Mouse (Mus musculus): ENCODE results near the gene Kcnma1. TPM values are rescaled to one million over a fixed set of nuclear protein-coding genes. Genes with fewer than 3 reads are reported as not detected.

The Kcnma1 gene
- total RNA-seq, 2 experiments from 2014 or later = 194 to 195 TPM

- intact Hi-C loops (cut with DNase I) = no loop called here
- no peak for DNase-seq (ENCODE audit: extremely low spot score in 1 of 2, low spot score in 2 of 2)
These were observed 396.2 kb downstream of the Kcnma1 start for GRCm38 (mm10) chr14:23618081-23618480.

GRCm38 (mm10) chr14:23610054-23610453, 404.2 kb downstream of the Kcnma1 start:
- Histone ChIP-seq H3K4me3 (no peak overlapping the region), H3K27ac (peak overlapping the region; percentile 57)
- intact Hi-C loops (cut with DNase I) = no loop called here
- no peak; the same call in 1 of the 2 replicates for TF ChIP-seq CTCF (IDR thresholded peaks at IDR 0.05)
- DNase-seq (ENCODE audit: extremely low spot score in 1 of 2, low spot score in 2 of 2) = no peak

More at GRCm38 (mm10) chr14:23618081-23618480, 396.2 kb downstream of the Kcnma1 start:
- H3K4me3 ChIP-seq = no peak overlapping the region
- no peak overlapping the region; the same call in 1 of the 2 replicates for H3K27ac ChIP-seq
- TF ChIP-seq CTCF (IDR thresholded peaks at IDR 0.05) = no peak

GRCm38 (mm10) chr14:23605740-23606139, 408.6 kb downstream of the Kcnma1 start:
- Histone ChIP-seq H3K4me3 (no peak overlapping the region), H3K27ac (no peak overlapping the region)
- intact Hi-C loops (cut with DNase I) = no loop called here
- DNase-seq (ENCODE audit: extremely low spot score in 1 of 2, low spot score in 2 of 2) = no peak
- TF ChIP-seq CTCF (IDR thresholded peaks at IDR 0.05) = no peak

- peak overlapping the region; percentile 81 for H3K27ac ChIP-seq
- intact Hi-C loops (cut with DNase I) = no loop called here
- TF ChIP-seq CTCF (IDR thresholded peaks at IDR 0.05) = no peak
These were observed 411.4 kb downstream of the Kcnma1 start for GRCm38 (mm10) chr14:23602937-23603336.

GRCm38 (mm10) chr14:23602054-23602453, 412.2 kb downstream of the Kcnma1 start:
- DNase-seq (ENCODE audit: extremely low spot score in 1 of 2, low spot score in 2 of 2) = no peak
- Histone ChIP-seq H3K27ac (peak overlapping the region; percentile 81), H3K4me3 (no peak overlapping the region)
- TF ChIP-seq CTCF (IDR thresholded peaks at IDR 0.05) = no peak
- intact Hi-C loops (cut with DNase I) = no loop called here

More at GRCm38 (mm10) chr14:23602937-23603336, 411.4 kb downstream of the Kcnma1 start:
- DNase-seq (ENCODE audit: extremely low spot score in 1 of 2, low spot score in 2 of 2) = no peak
- no peak overlapping the region for H3K4me3 ChIP-seq

GRCm38 (mm10) chr14:23594629-23595028, 419.7 kb downstream of the Kcnma1 start:
- Histone ChIP-seq H3K4me3 (no peak overlapping the region), H3K27ac (peak overlapping the region; percentile 78)
- TF ChIP-seq CTCF (IDR thresholded peaks at IDR 0.05) = no peak
- DNase-seq (ENCODE audit: extremely low spot score in 1 of 2, low spot score in 2 of 2) = no peak
- intact Hi-C loops (cut with DNase I) = loop anchor here (2.0 kb wide), 1 partner anchor 26 kb away; no protein-coding TSS in a partner anchor

GRCm38 (mm10) chr14:23592826-23593447, 421.4 kb downstream of the Kcnma1 start:
- no peak overlapping the region for H3K4me3 ChIP-seq
- H3K27ac ChIP-seq = peak overlapping the region; percentile 66
- no peak for TF ChIP-seq CTCF (IDR thresholded peaks at IDR 0.05)
- DNase-seq (ENCODE audit: extremely low spot score in 1 of 2, low spot score in 2 of 2) = no peak
- intact Hi-C loops (cut with DNase I) = no loop called here

- TF ChIP-seq CTCF (IDR thresholded peaks at IDR 0.05) = no peak
- intact Hi-C loops (cut with DNase I) = loop anchor here (5.0 to 10.0 kb wide), 2 partner anchors 52 to 295 kb away; no protein-coding TSS in a partner anchor
- DNase-seq (ENCODE audit: extremely low spot score in 1 of 2, low spot score in 2 of 2) = no peak
- H3K27ac ChIP-seq = peak overlapping the region; percentile 66
- H3K4me3 ChIP-seq = no peak overlapping the region
These were observed 424.4 kb downstream of the Kcnma1 start for GRCm38 (mm10) chr14:23589744-23590481.

- no peak for TF ChIP-seq CTCF (IDR thresholded peaks at IDR 0.05)
- no peak overlapping the region for H3K4me3 ChIP-seq
- H3K27ac ChIP-seq = peak overlapping the region; percentile 76
- peak; percentile 43 to 63 for DNase-seq (ENCODE audit: extremely low spot score in 1 of 2, low spot score in 2 of 2)
- intact Hi-C loops (cut with DNase I) = loop anchor here (1.0 to 10.0 kb wide), 3 partner anchors 55 to 297 kb away; no protein-coding TSS in a partner anchor
These were observed 426.8 kb downstream of the Kcnma1 start for GRCm38 (mm10) chr14:23587451-23587850.

GRCm38 (mm10) chr14:23583235-23583634, 431.1 kb downstream of the Kcnma1 start:
- H3K27ac ChIP-seq = no peak overlapping the region
- intact Hi-C loops (cut with DNase I) = loop anchor here (2.0 to 10.0 kb wide), 2 partner anchors 302 to 420 kb away; no protein-coding TSS in a partner anchor
- peak; percentile 56 to 68 for DNase-seq (ENCODE audit: extremely low spot score in 1 of 2, low spot score in 2 of 2)
- no peak overlapping the region for H3K4me3 ChIP-seq
- TF ChIP-seq CTCF (IDR thresholded peaks at IDR 0.05) = peak; percentile 87

- Histone ChIP-seq H3K4me3 (no peak overlapping the region), H3K27ac (peak overlapping the region; percentile 36; the same call in 1 of the 2 replicates)
- intact Hi-C loops (cut with DNase I) = loop anchor here (10.0 kb wide), 1 partner anchor 304 kb away; no protein-coding TSS in a partner anchor
- DNase-seq (ENCODE audit: extremely low spot score in 1 of 2, low spot score in 2 of 2) = no peak
- no peak for TF ChIP-seq CTCF (IDR thresholded peaks at IDR 0.05)
These were observed 433.0 kb downstream of the Kcnma1 start for GRCm38 (mm10) chr14:23581282-23581681.

GRCm38 (mm10) chr14:23575951-23576350, 438.3 kb downstream of the Kcnma1 start:
- Histone ChIP-seq H3K27ac (no peak overlapping the region), H3K4me3 (no peak overlapping the region)
- intact Hi-C loops (cut with DNase I) = loop anchor here (2.0 to 5.0 kb wide), 2 partner anchors 433 to 476 kb away; no protein-coding TSS in a partner anchor
- DNase-seq (ENCODE audit: extremely low spot score in 1 of 2, low spot score in 2 of 2) = no peak
- TF ChIP-seq CTCF (IDR thresholded peaks at IDR 0.05) = peak; percentile 58

All from left cerebral cortex, adult 2 months (tissue).